Mouse (Mus musculus) ES-E14 (cell line): ENCODE results near the gene Cnot6. TPM values are rescaled to one million over a fixed set of nuclear protein-coding genes. Genes with fewer than 3 reads are reported as not detected.
A peak's percentile ranks its signal among the peaks of the same experiment; 100 is the strongest.

Source experiments
- DNase-seq: peaks from one replicate; pipeline ENCODE4 v3.0.0-alpha.2; 2013; ENCODE audit warnings: low read depth, low spot score
- H3K27ac ChIP-seq: 2 replicates; pipeline ENCODE4 v1.5.1; 2012; ENCODE audit warnings: low read depth, mild to moderate bottlenecking, low read length, moderate library complexity, mixed read lengths; ENCODE audit not compliant: poor library complexity, insufficient read depth, severe bottlenecking
- H3K36me3 ChIP-seq: 2 replicates; pipeline ENCODE4 v1.6.1; 2012; ENCODE audit warnings: mild to moderate bottlenecking, low read length, moderate library complexity, mixed read lengths; ENCODE audit not compliant: control insufficient read depth, poor library complexity, insufficient read depth, severe bottlenecking
- H3K4me1 ChIP-seq, 2 experiments: fragments of 150-350 bp in 1 of 2; sonication (generic) in 1 of 2; 2 replicates each; pipeline ENCODE4 v1.6.1; 2012; ENCODE audit warnings: low read length in 2 of 2, mild to moderate bottlenecking in 1 of 2, mixed read lengths in 1 of 2; ENCODE audit not compliant: control insufficient read depth in 2 of 2, insufficient read depth in 2 of 2, poor library complexity in 1 of 2
- H3K4me3 ChIP-seq, 2 experiments: fragments of 150-350 bp in 1 of 2; sonication (generic) in 1 of 2; 2 replicates each; pipeline ENCODE4 v1.5.1; 2012; ENCODE audit warnings: low read length in 2 of 2, low read depth in 1 of 2, mild to moderate bottlenecking in 1 of 2, mixed read lengths in 1 of 2; ENCODE audit not compliant: insufficient read depth in 1 of 2, poor library complexity in 1 of 2, severe bottlenecking in 1 of 2
- H3K9ac ChIP-seq: 2 replicates; pipeline ENCODE4 v1.6.1; 2012; ENCODE audit warnings: low read depth, mild to moderate bottlenecking, low read length, mixed read lengths; ENCODE audit not compliant: poor library complexity, insufficient read depth, severe bottlenecking
- H3K9me3 ChIP-seq: fragments of 150-350 bp; sonication (generic); 2 replicates; pipeline ENCODE4 v1.6.1; 2012; ENCODE audit warnings: low read depth, mild to moderate bottlenecking, low read length; ENCODE audit not compliant: control insufficient read depth, insufficient read depth
- CHD2 ChIP-seq: IDR thresholded peaks from 2 replicates; pipeline ENCODE4 v1.6.1; 2014; ENCODE audit warnings: mild to moderate bottlenecking, low read depth, low read length, inconsistent platforms
- HCFC1 ChIP-seq: IDR thresholded peaks from 2 replicates; pipeline ENCODE4 v1.6.1; 2012; ENCODE audit warnings: low read length, inconsistent platforms, borderline replicate concordance; ENCODE audit not compliant: insufficient read depth
- MAFK ChIP-seq: IDR thresholded peaks from 2 replicates; pipeline ENCODE4 v1.6.1; 2014; ENCODE audit warnings: mild to moderate bottlenecking, low read depth, low read length, inconsistent platforms; ENCODE audit not compliant: insufficient read depth
- ZC3H11A ChIP-seq: IDR thresholded peaks from 2 replicates; pipeline ENCODE4 v1.6.1; 2012; ENCODE audit warnings: low read depth, mild to moderate bottlenecking, inconsistent platforms, low read length, borderline replicate concordance
- ZNF384 ChIP-seq: IDR thresholded peaks from 2 replicates; pipeline ENCODE4 v1.6.1; 2012; ENCODE audit warnings: low read depth, low read length, inconsistent platforms
- in situ Hi-C, 2 experiments: fragments of 600-800 bp; cut with MboI; formaldehyde crosslinking; loops; one replicate each; pipeline ENCODE4 v1.15.1; 2025; ENCODE audit warnings: low sequenced_read_pairs in 2 of 2, inconsistent platforms in 1 of 2; ENCODE audit not compliant: unreplicated experiment in 2 of 2
- total RNA-seq: library from RNA; depleted of rRNA; stranded (reverse); fragments of 300-350 nt; gene quantifications from 2 replicates; pipeline ENCODE4 v1.2.3, GENCODE M21; 2012

The Cnot6 gene
- total RNA-seq, 1 experiment = 45.8 TPM

GRCm38 (mm10) chr11:49658791-49659469 lies 53.6 kb downstream of the Cnot6 start:
- peak overlapping the region; percentile 48 for H3K27ac ChIP-seq
- TF ChIP-seq CHD2 = no peak
- no peak for TF ChIP-seq ZNF384
- no peak for TF ChIP-seq MAFK
- no peak for TF ChIP-seq ZC3H11A
- no peak for TF ChIP-seq HCFC1
- in situ Hi-C loops = no loop called here
- DNase-seq = peak; percentile 72
- peaks cover 4 to 21% of the 10 kb centered on the region in 2 experiments; a peak in 3 of 4 replicates for H3K4me1 ChIP-seq
- H3K9me3 ChIP-seq = no peaks in the 10 kb centered on the region
- H3K9ac ChIP-seq = no peak overlapping the region
- no peak overlapping the region for H3K4me3 ChIP-seq
- H3K36me3 ChIP-seq = no peaks in the 10 kb centered on the region

DNA sequence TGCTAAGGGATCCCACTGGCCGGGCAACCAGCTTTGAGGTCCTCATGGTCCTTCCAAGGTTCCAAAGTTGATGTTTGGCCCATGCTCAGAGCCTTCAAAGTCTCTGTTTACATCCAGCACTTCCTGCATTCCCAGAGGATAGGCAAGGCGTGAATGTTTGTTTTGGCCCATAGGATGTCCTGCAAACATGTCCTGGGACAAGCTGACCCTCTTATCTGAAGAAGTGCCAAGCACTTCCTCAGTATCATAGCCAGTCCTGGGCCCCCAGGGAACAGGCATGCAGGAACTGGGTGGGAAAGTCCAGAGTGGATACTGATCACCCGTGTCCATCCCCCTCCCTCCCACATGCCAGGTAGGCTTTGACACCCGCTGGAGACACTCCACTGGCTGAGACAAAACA lies 54.5 kb downstream of the Cnot6 start:
- Histone ChIP-seq H3K9me3 (no peaks in the 10 kb centered on the region), H3K9ac (no peak overlapping the region), H3K4me3 (no peak overlapping the region), H3K27ac (no peak overlapping the region), H3K36me3 (no peaks in the 10 kb centered on the region), H3K4me1 (peaks cover 4 to 17% of the 10 kb centered on the region in 2 experiments; a peak in 3 of 4 replicates)
- no peak for TF ChIP-seq ZNF384
- TF ChIP-seq HCFC1 = no peak
- no peak for DNase-seq
- in situ Hi-C loops = no loop called here

DNA sequence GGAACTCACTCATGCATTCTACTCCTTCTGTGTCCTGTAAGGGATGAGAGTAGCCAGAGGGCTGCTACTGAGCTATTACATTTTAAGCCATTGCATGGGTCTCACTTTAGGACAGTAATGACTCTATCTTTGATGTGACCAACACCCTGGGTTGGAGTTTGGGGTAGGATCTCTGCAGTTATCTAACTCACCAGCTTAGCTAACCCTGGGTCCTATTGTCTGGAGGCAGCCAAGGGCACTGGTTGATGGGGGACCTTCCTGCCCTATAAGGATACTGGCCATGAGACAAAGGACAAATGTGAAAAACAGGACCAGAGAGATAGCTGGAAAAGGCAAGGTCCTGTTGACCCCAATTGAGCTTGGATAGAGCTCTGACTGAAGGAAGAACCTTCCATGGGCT lies 57.0 kb downstream of the Cnot6 start:
- TF ChIP-seq ZC3H11A (no peak), CHD2 (no peak), HCFC1 (no peak), MAFK (no peak), ZNF384 (no peak)
- in situ Hi-C loops = no loop called here
- H3K4me1 ChIP-seq = peaks cover 7 to 30% of the 10 kb centered on the region in 2 experiments; a peak in 3 of 4 replicates
- no peak overlapping the region for H3K4me3 ChIP-seq
- no peak for DNase-seq
- H3K9me3 ChIP-seq = no peaks in the 10 kb centered on the region
- H3K9ac ChIP-seq = no peak overlapping the region
- no peak overlapping the region for H3K27ac ChIP-seq
- H3K36me3 ChIP-seq = no peaks in the 10 kb centered on the region

GRCm38 (mm10) chr11:49654651-49655050 lies 57.9 kb downstream of the Cnot6 start:
- no peaks in the 10 kb centered on the region for H3K9me3 ChIP-seq
- H3K4me1 ChIP-seq = peaks cover 4 to 30% of the 10 kb centered on the region in 2 experiments; a peak in 3 of 4 replicates
- in situ Hi-C loops = no loop called here
- TF ChIP-seq MAFK (no peak), CHD2 (no peak), ZC3H11A (no peak), ZNF384 (no peak), HCFC1 (no peak)
- H3K9ac ChIP-seq = no peak overlapping the region
- no peak overlapping the region for H3K27ac ChIP-seq
- no peaks in the 10 kb centered on the region for H3K36me3 ChIP-seq
- H3K4me3 ChIP-seq = no peak overlapping the region
- DNase-seq = no peak

DNA sequence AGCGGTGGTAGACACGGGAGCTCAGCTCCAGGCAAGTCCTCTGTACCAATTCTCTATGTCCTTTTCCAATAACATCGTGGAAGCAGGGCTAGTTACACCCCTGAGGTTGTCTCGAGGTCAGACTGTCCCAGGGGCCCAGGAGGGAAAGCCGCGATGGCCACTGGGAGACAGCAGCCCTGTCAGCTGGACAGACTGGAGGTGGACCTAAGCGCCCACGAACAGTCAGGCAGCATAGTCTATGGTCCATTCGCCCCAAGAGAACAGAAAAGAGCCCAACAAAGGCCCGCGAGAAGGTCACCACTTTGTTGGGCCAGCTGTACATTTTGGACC lies 59.5 kb downstream of the Cnot6 start:
- in situ Hi-C loops = no loop called here
- Histone ChIP-seq H3K36me3 (no peaks in the 10 kb centered on the region), H3K9ac (0 out of 2 replicates have a peak overlapping the region, but pooled peaks have one; percentile 14), H3K4me1 (peaks cover 2 to 20% of the 10 kb centered on the region in 2 experiments; a peak in 2 of 4 replicates), H3K4me3 (no peak overlapping the region), H3K27ac (no peak overlapping the region), H3K9me3 (no peaks in the 10 kb centered on the region)
- DNase-seq = no peak
- TF ChIP-seq ZC3H11A (no peak), CHD2 (no peak), MAFK (no peak), ZNF384 (no peak), HCFC1 (no peak)
